Mouse (Mus musculus): Measurements from ENCODE around the gene Smim20. TPM values are rescaled to one million over a fixed set of nuclear protein-coding genes. Genes with fewer than 3 reads are reported as not detected.

Smim20 gene
- polyA plus RNA-seq (2014; fragmentation: Illumina TruSeq; extraction: RNeasy Lipid Tissue Mini Kit (QIAGEN cat#74804)) = 7.2 TPM

GRCm38 (mm10) chr5:53266931-53267853 is at the start of gene Smim20:
Gene Smim20 (plus strand): TSS chr5:53267083.

Other genes with a start within 250 kb of the Smim20 start
- gene Slc34a2, start 229.0 kb upstream of the Smim20 start, polyA plus RNA-seq (2014; fragmentation: Illumina TruSeq; extraction: RNeasy Lipid Tissue Mini Kit (QIAGEN cat#74804)) = 4.9 TPM
- gene Sel1l3, start 53.2 kb upstream of the Smim20 start, polyA plus RNA-seq (2014; fragmentation: Illumina TruSeq; extraction: RNeasy Lipid Tissue Mini Kit (QIAGEN cat#74804)) = 21.2 TPM
- 184 TPM for gene Rbpj, start 199.1 kb downstream of the Smim20 start, polyA plus RNA-seq (2014; fragmentation: Illumina TruSeq; extraction: RNeasy Lipid Tissue Mini Kit (QIAGEN cat#74804))

Data from ovary, adult 10 weeks (tissue).